Mouse (Mus musculus): ENCODE measurements at regions not wholly inside any gene's neighbourhood (a gene's known extent, or its start where the extent isn't known, plus 50 kb on each side); places are given as distances from the start of the nearest gene placed in this dataset.

GRCm38 (mm10) chr14:45739638-45740037 lies 81.7 kb upstream of the Ddhd1 start:
- H3K27me3 ChIP-seq (ENCODE audit: control insufficient read depth, insufficient read depth, low read length), result no peaks in the 10 kb centered on the region
- H3K4me3 ChIP-seq (ENCODE audit: extremely low read depth, insufficient read depth, insufficient read length), result no peak overlapping the region
- DNase-seq (ENCODE audit: low read depth in 1 of 2, low spot score in 2 of 2), result no peak
- no peak overlapping the region for H3K27ac ChIP-seq (ENCODE audit: insufficient read depth, low read length)
- H3K36me3 ChIP-seq (ENCODE audit: control insufficient read depth, insufficient read depth, low read length), result no peaks in the 10 kb centered on the region
- no peaks in the 10 kb centered on the region for H3K4me1 ChIP-seq (ENCODE audit: control insufficient read depth, insufficient read depth, insufficient read length)
- TF ChIP-seq POLR2A (IDR thresholded peaks at IDR 0.05; ENCODE audit: low read depth, low read length) (no peak), CTCF (IDR thresholded peaks at IDR 0.05; ENCODE audit: extremely low read depth, insufficient read depth, insufficient read length, insufficient replicate concordance) (no peak)

- no peaks in the 10 kb centered on the region for H3K36me3 ChIP-seq (ENCODE audit: control insufficient read depth, insufficient read depth, low read length)
- no peak for DNase-seq (ENCODE audit: low read depth in 1 of 2, low spot score in 2 of 2)
- H3K27ac ChIP-seq (ENCODE audit: insufficient read depth, low read length), result no peak overlapping the region
- H3K4me3 ChIP-seq (ENCODE audit: extremely low read depth, insufficient read depth, insufficient read length), result no peak overlapping the region
- no peak for TF ChIP-seq POLR2A (IDR thresholded peaks at IDR 0.05; ENCODE audit: low read depth, low read length)
- no peak for TF ChIP-seq CTCF (IDR thresholded peaks at IDR 0.05; ENCODE audit: extremely low read depth, insufficient read depth, insufficient read length, insufficient replicate concordance)
- H3K27me3 ChIP-seq (ENCODE audit: control insufficient read depth, insufficient read depth, low read length), result no peaks in the 10 kb centered on the region
- WGBS, result 64% methylated on average over 3 of the region's 3 CpGs
- no peaks in the 10 kb centered on the region for H3K4me1 ChIP-seq (ENCODE audit: control insufficient read depth, insufficient read depth, insufficient read length)
These were observed 82.7 kb upstream of the Ddhd1 start for GRCm38 (mm10) chr14:45740662-45741061.

DNA sequence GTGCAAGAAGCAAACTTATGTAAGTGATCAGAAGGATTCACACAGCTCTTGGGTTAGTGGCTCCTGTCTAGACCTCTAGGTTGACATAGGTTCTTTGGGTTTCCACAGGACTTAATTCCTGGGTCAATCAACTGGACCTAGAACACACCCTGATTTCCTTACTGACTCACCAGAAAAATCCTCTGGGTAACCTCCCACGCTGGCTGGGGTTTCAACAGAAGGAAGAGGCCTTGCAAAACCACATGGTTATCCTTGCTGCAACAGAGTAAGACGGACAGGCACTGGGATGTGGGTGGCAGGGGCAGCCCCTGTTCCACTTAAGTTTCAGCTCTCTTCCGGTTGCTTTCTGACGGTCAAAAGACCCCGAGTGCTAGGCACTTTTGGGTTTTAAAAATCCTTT lies 88.2 kb upstream of the Ddhd1 start:
- TF ChIP-seq CTCF (IDR thresholded peaks at IDR 0.05; ENCODE audit: extremely low read depth, insufficient read depth, insufficient read length, insufficient replicate concordance) (no peak), POLR2A (IDR thresholded peaks at IDR 0.05; ENCODE audit: low read depth, low read length) (no peak)
- H3K4me3 ChIP-seq (ENCODE audit: extremely low read depth, insufficient read depth, insufficient read length), result no peak overlapping the region
- WGBS, result 78% methylated on average over 5 of the region's 5 CpGs
- no peak overlapping the region for H3K27ac ChIP-seq (ENCODE audit: insufficient read depth, low read length)
- DNase-seq (ENCODE audit: low read depth in 1 of 2, low spot score in 2 of 2), result no peak
- no peaks in the 10 kb centered on the region for H3K4me1 ChIP-seq (ENCODE audit: control insufficient read depth, insufficient read depth, insufficient read length)
- H3K36me3 ChIP-seq (ENCODE audit: control insufficient read depth, insufficient read depth, low read length), result no peaks in the 10 kb centered on the region
- H3K27me3 ChIP-seq (ENCODE audit: control insufficient read depth, insufficient read depth, low read length), result no peaks in the 10 kb centered on the region

DNA sequence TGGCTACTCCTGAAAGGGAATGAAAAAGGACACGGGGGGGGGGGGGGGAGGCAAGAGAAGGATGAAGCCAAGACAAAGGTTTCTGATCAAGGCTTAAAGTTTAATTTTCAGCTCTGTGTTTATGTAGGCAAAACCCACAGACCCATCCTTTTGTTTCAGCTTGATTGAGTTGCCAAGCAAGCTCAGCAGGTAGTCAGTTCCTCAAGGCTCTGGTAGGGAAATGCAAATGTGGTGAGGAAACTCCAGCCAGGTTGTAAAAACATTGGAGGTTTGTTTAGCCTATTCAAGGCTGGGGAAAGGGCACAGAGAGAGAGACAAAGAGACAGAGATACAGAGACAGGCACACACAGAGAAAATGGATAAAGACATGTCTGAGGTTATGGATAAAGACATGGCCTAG lies 99.4 kb upstream of the Ddhd1 start:
- H3K27me3 ChIP-seq (ENCODE audit: control insufficient read depth, insufficient read depth, low read length), result no peaks in the 10 kb centered on the region
- H3K36me3 ChIP-seq (ENCODE audit: control insufficient read depth, insufficient read depth, low read length), result no peaks in the 10 kb centered on the region
- H3K4me3 ChIP-seq (ENCODE audit: extremely low read depth, insufficient read depth, insufficient read length), result no peak overlapping the region
- 21% methylated on average over 1 of the region's 1 CpGs for WGBS
- TF ChIP-seq POLR2A (IDR thresholded peaks at IDR 0.05; ENCODE audit: low read depth, low read length) (no peak), CTCF (IDR thresholded peaks at IDR 0.05; ENCODE audit: extremely low read depth, insufficient read depth, insufficient read length, insufficient replicate concordance) (no peak)
- H3K27ac ChIP-seq (ENCODE audit: insufficient read depth, low read length), result no peak overlapping the region
- H3K4me1 ChIP-seq (ENCODE audit: control insufficient read depth, insufficient read depth, insufficient read length), result no peaks in the 10 kb centered on the region
- no peak for DNase-seq (ENCODE audit: low read depth in 1 of 2, low spot score in 2 of 2)

- TF ChIP-seq POLR2A (IDR thresholded peaks at IDR 0.05; ENCODE audit: low read depth, low read length) (no peak), CTCF (IDR thresholded peaks at IDR 0.05; ENCODE audit: extremely low read depth, insufficient read depth, insufficient read length, insufficient replicate concordance) (no peak)
- H3K4me1 ChIP-seq (ENCODE audit: control insufficient read depth, insufficient read depth, insufficient read length), result no peaks in the 10 kb centered on the region
- 91% methylated on average over 16 of the region's 16 CpGs for WGBS
- DNase-seq (ENCODE audit: low read depth in 1 of 2, low spot score in 2 of 2), result no peak
- H3K36me3 ChIP-seq (ENCODE audit: control insufficient read depth, insufficient read depth, low read length), result no peaks in the 10 kb centered on the region
- H3K27ac ChIP-seq (ENCODE audit: insufficient read depth, low read length), result no peak overlapping the region
- no peak overlapping the region for H3K4me3 ChIP-seq (ENCODE audit: extremely low read depth, insufficient read depth, insufficient read length)
- H3K27me3 ChIP-seq (ENCODE audit: control insufficient read depth, insufficient read depth, low read length), result no peaks in the 10 kb centered on the region
These were observed 103.1 kb upstream of the Ddhd1 start for GRCm38 (mm10) chr14:45760890-45761680.

DNA sequence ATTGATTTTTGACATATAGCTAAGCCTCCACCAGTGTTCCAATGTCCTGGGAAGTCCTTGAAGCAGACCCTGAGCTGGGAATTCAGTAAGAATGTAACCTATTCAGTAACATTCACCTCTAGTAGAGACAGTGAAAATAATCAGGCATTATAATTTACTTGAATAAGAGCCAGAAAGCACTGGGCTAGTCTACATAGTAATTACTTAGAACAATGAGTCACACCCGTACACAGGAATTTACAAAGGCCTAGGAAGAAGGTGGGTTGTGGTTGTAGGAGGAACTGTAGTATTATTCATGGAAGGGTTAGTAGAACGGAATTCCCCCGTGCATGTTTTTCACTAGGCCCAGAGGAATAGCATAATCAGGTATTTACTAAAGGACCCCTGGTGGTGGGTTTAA lies 106.3 kb upstream of the Ddhd1 start:
- H3K4me1 ChIP-seq (ENCODE audit: control insufficient read depth, insufficient read depth, insufficient read length), result no peaks in the 10 kb centered on the region
- no peak for DNase-seq (ENCODE audit: low read depth in 1 of 2, low spot score in 2 of 2)
- H3K4me3 ChIP-seq (ENCODE audit: extremely low read depth, insufficient read depth, insufficient read length), result no peak overlapping the region
- H3K36me3 ChIP-seq (ENCODE audit: control insufficient read depth, insufficient read depth, low read length), result no peaks in the 10 kb centered on the region
- TF ChIP-seq POLR2A (IDR thresholded peaks at IDR 0.05; ENCODE audit: low read depth, low read length) (no peak), CTCF (IDR thresholded peaks at IDR 0.05; ENCODE audit: extremely low read depth, insufficient read depth, insufficient read length, insufficient replicate concordance) (no peak)
- H3K27me3 ChIP-seq (ENCODE audit: control insufficient read depth, insufficient read depth, low read length), result no peaks in the 10 kb centered on the region
- 62% methylated on average over 3 of the region's 3 CpGs for WGBS
- H3K27ac ChIP-seq (ENCODE audit: insufficient read depth, low read length), result no peak overlapping the region

GRCm38 (mm10) chr14:45766582-45766981 lies 108.6 kb upstream of the Ddhd1 start:
- TF ChIP-seq CTCF (IDR thresholded peaks at IDR 0.05; ENCODE audit: extremely low read depth, insufficient read depth, insufficient read length, insufficient replicate concordance) (no peak), POLR2A (IDR thresholded peaks at IDR 0.05; ENCODE audit: low read depth, low read length) (no peak)
- Histone ChIP-seq H3K36me3 (ENCODE audit: control insufficient read depth, insufficient read depth, low read length) (no peaks in the 10 kb centered on the region), H3K27me3 (ENCODE audit: control insufficient read depth, insufficient read depth, low read length) (no peaks in the 10 kb centered on the region), H3K4me1 (ENCODE audit: control insufficient read depth, insufficient read depth, insufficient read length) (no peaks in the 10 kb centered on the region), H3K27ac (ENCODE audit: insufficient read depth, low read length) (no peak overlapping the region), H3K4me3 (ENCODE audit: extremely low read depth, insufficient read depth, insufficient read length) (no peak overlapping the region)
- WGBS, result 80% methylated on average over 1 of the region's 1 CpGs
- DNase-seq (ENCODE audit: low read depth in 1 of 2, low spot score in 2 of 2), result no peak
